Mouse (Mus musculus): ENCODE data around the gene Mycbpap.

The Mycbpap gene

GRCm38 (mm10) chr11:94456347-94456746 lies 65.2 kb downstream of the Mycbpap start:
- H3K27me3 ChIP-seq (ENCODE audit: control insufficient read depth, insufficient read depth, low read length, poor library complexity, severe bottlenecking) = no peaks in the 10 kb centered on the region
- no peak for DNase-seq (ENCODE audit: low read depth, low spot score)
- no peaks in the 10 kb centered on the region for H3K36me3 ChIP-seq (ENCODE audit: control insufficient read depth, insufficient read depth, low read length, poor library complexity, severe bottlenecking)

- DNase-seq (ENCODE audit: low read depth, low spot score) = no peak
- Histone ChIP-seq H3K27me3 (ENCODE audit: control insufficient read depth, insufficient read depth, low read length, poor library complexity, severe bottlenecking) (no peaks in the 10 kb centered on the region), H3K36me3 (ENCODE audit: control insufficient read depth, insufficient read depth, low read length, poor library complexity, severe bottlenecking) (no peaks in the 10 kb centered on the region)
Observed at GRCm38 (mm10) chr11:94455161-94455820, 66.3 kb downstream of the Mycbpap start.

- H3K36me3 ChIP-seq (ENCODE audit: control insufficient read depth, insufficient read depth, low read length, poor library complexity, severe bottlenecking) = no peaks in the 10 kb centered on the region
- no peak for DNase-seq (ENCODE audit: low read depth, low spot score)
- H3K27me3 ChIP-seq (ENCODE audit: control insufficient read depth, insufficient read depth, low read length, poor library complexity, severe bottlenecking) = no peaks in the 10 kb centered on the region
Observed at GRCm38 (mm10) chr11:94454756-94455155, 66.8 kb downstream of the Mycbpap start.
